Mouse (Mus musculus): ENCODE measurements around the gene Gm20388.

The Gm20388 gene

GRCm38 (mm10) chr8:119915298-119915697, 4.7 kb downstream of the Gm20388 start:
- DNase-seq (ENCODE audit: low read depth, low spot score): no peak

- no peak for DNase-seq (ENCODE audit: low read depth, low spot score)
Measured at GRCm38 (mm10) chr8:119916237-119916892, 5.7 kb downstream of the Gm20388 start.

- no peak for DNase-seq (ENCODE audit: low read depth, low spot score)
Measured at GRCm38 (mm10) chr8:119917415-119917814, 6.8 kb downstream of the Gm20388 start.

- no peak for DNase-seq (ENCODE audit: low read depth, low spot score)
Measured at GRCm38 (mm10) chr8:119918155-119918567, 7.5 kb downstream of the Gm20388 start.

GRCm38 (mm10) chr8:119923259-119923658, 12.6 kb downstream of the Gm20388 start:
- no peak for DNase-seq (ENCODE audit: low read depth, low spot score)

- DNase-seq (ENCODE audit: low read depth, low spot score): no peak
Measured at GRCm38 (mm10) chr8:119925428-119925827, 14.8 kb downstream of the Gm20388 start.

GRCm38 (mm10) chr8:119926474-119926873, 15.8 kb downstream of the Gm20388 start:
- peak; percentile 70 for DNase-seq (ENCODE audit: low read depth, low spot score)

GRCm38 (mm10) chr8:119927422-119928092, 16.9 kb downstream of the Gm20388 start:
- DNase-seq (ENCODE audit: low read depth, low spot score): peak; percentile 46

GRCm38 (mm10) chr8:119931317-119931716, 20.7 kb downstream of the Gm20388 start:
- DNase-seq (ENCODE audit: low read depth, low spot score): no peak

- DNase-seq (ENCODE audit: low read depth, low spot score): no peak
Measured at GRCm38 (mm10) chr8:119933681-119934080, 23.0 kb downstream of the Gm20388 start.

GRCm38 (mm10) chr8:119935541-119935940, 24.9 kb downstream of the Gm20388 start:
- no peak for DNase-seq (ENCODE audit: low read depth, low spot score)

- no peak for DNase-seq (ENCODE audit: low read depth, low spot score)
Measured at GRCm38 (mm10) chr8:119938481-119938880, 27.8 kb downstream of the Gm20388 start.

GRCm38 (mm10) chr8:119939336-119939735, 28.7 kb downstream of the Gm20388 start:
- DNase-seq (ENCODE audit: low read depth, low spot score): no peak

- no peak for DNase-seq (ENCODE audit: low read depth, low spot score)
Measured at GRCm38 (mm10) chr8:119941471-119941870, 30.8 kb downstream of the Gm20388 start.

- no peak for DNase-seq (ENCODE audit: low read depth, low spot score)
Measured at GRCm38 (mm10) chr8:119943616-119944015, 33.0 kb downstream of the Gm20388 start.

GRCm38 (mm10) chr8:119944096-119944811, 33.6 kb downstream of the Gm20388 start:
- peak; percentile 72 for DNase-seq (ENCODE audit: low read depth, low spot score)

GRCm38 (mm10) chr8:119946326-119946865, 35.8 kb downstream of the Gm20388 start:
- DNase-seq (ENCODE audit: low read depth, low spot score): peak; percentile 82

- DNase-seq (ENCODE audit: low read depth, low spot score): peak; percentile 18
Measured at GRCm38 (mm10) chr8:119947653-119948052, 37.0 kb downstream of the Gm20388 start.

GRCm38 (mm10) chr8:119948340-119948739, 37.7 kb downstream of the Gm20388 start:
- DNase-seq (ENCODE audit: low read depth, low spot score): peak; percentile 68

GRCm38 (mm10) chr8:119952282-119952681, 41.6 kb downstream of the Gm20388 start:
- no peak for DNase-seq (ENCODE audit: low read depth, low spot score)

GRCm38 (mm10) chr8:119952747-119953146, 42.1 kb downstream of the Gm20388 start:
- no peak for DNase-seq (ENCODE audit: low read depth, low spot score)

GRCm38 (mm10) chr8:119955333-119955732, 44.7 kb downstream of the Gm20388 start:
- no peak for DNase-seq (ENCODE audit: low read depth, low spot score)

Measured in CD4-positive helper T cell, adult 2 months (primary cell).